Mouse (Mus musculus): Measurements from ENCODE around the gene Capn3. TPM values are rescaled to one million over a fixed set of nuclear protein-coding genes. Genes with fewer than 3 reads are reported as not detected.

The Capn3 gene
- polyA plus RNA-seq (2014; fragmentation: Illumina TruSeq; extraction: RNeasy Lipid Tissue Mini Kit (QIAGEN cat#74804); ENCODE audit: low read depth, low replicate concordance) = 1.5 TPM

GRCm38 (mm10) chr2:120455719-120456118 is at the start of gene Capn3:
Gene Capn3, plus strand, starts transcription at chr2:120456019.

Other genes starting within 250 kb of the Capn3 start
- 5.9 TPM for gene Pla2g4e, start 210.7 kb upstream of the Capn3 start, polyA plus RNA-seq (2014; fragmentation: Illumina TruSeq; extraction: RNeasy Lipid Tissue Mini Kit (QIAGEN cat#74804); ENCODE audit: low read depth, low replicate concordance)
- gene Pla2g4d, start 166.8 kb upstream of the Capn3 start, polyA plus RNA-seq (2014; fragmentation: Illumina TruSeq; extraction: RNeasy Lipid Tissue Mini Kit (QIAGEN cat#74804); ENCODE audit: low read depth, low replicate concordance) = not detected
- not detected for gene Pla2g4f, start 141.9 kb upstream of the Capn3 start, polyA plus RNA-seq (2014; fragmentation: Illumina TruSeq; extraction: RNeasy Lipid Tissue Mini Kit (QIAGEN cat#74804); ENCODE audit: low read depth, low replicate concordance)
- 20.9 TPM for gene Vps39, start 102.9 kb upstream of the Capn3 start, polyA plus RNA-seq (2014; fragmentation: Illumina TruSeq; extraction: RNeasy Lipid Tissue Mini Kit (QIAGEN cat#74804); ENCODE audit: low read depth, low replicate concordance)
- gene Ganc, start 52.1 kb upstream of the Capn3 start, polyA plus RNA-seq (2014; fragmentation: Illumina TruSeq; extraction: RNeasy Lipid Tissue Mini Kit (QIAGEN cat#74804); ENCODE audit: low read depth, low replicate concordance) = 18.9 TPM
- gene Tmem87a, start 51.9 kb upstream of the Capn3 start, polyA plus RNA-seq (2014; fragmentation: Illumina TruSeq; extraction: RNeasy Lipid Tissue Mini Kit (QIAGEN cat#74804); ENCODE audit: low read depth, low replicate concordance) = 18.2 TPM
- gene Zfp106, start 107.8 kb downstream of the Capn3 start, polyA plus RNA-seq (2014; fragmentation: Illumina TruSeq; extraction: RNeasy Lipid Tissue Mini Kit (QIAGEN cat#74804); ENCODE audit: low read depth, low replicate concordance) = 259 TPM
- 51.9 TPM for gene Snap23, start 111.7 kb downstream of the Capn3 start, polyA plus RNA-seq (2014; fragmentation: Illumina TruSeq; extraction: RNeasy Lipid Tissue Mini Kit (QIAGEN cat#74804); ENCODE audit: low read depth, low replicate concordance)
- gene Haus2, start 153.4 kb downstream of the Capn3 start, polyA plus RNA-seq (2014; fragmentation: Illumina TruSeq; extraction: RNeasy Lipid Tissue Mini Kit (QIAGEN cat#74804); ENCODE audit: low read depth, low replicate concordance) = 16.6 TPM
- 24.6 TPM for gene Lrrc57, start 153.5 kb downstream of the Capn3 start, polyA plus RNA-seq (2014; fragmentation: Illumina TruSeq; extraction: RNeasy Lipid Tissue Mini Kit (QIAGEN cat#74804); ENCODE audit: low read depth, low replicate concordance)
- gene Stard9, start 173.1 kb downstream of the Capn3 start, polyA plus RNA-seq (2014; fragmentation: Illumina TruSeq; extraction: RNeasy Lipid Tissue Mini Kit (QIAGEN cat#74804); ENCODE audit: low read depth, low replicate concordance) = 10.2 TPM

Data from heart, adult 10 weeks (tissue).